Mouse (Mus musculus): ENCODE data around the gene Sned1. TPM values are rescaled to one million over a fixed set of nuclear protein-coding genes. Genes with fewer than 3 reads are reported as not detected.
A peak's percentile ranks its signal among the peaks of the same experiment; 100 is the strongest.
"Not testable (repeated sequence)": the region's sequence is repeated elsewhere in the genome, so short reads cannot be mapped to it uniquely, and the experiment has no call there.

The Sned1 gene
- polyA plus RNA-seq (2014; fragmentation: Nextera tagmentation; extraction: Ambion mirVana): 16.7 and 17.1 TPM in 2 replicates

GRCm38 (mm10) chr1:93235576-93236544, at the start of gene Sned1:
Sned1 (plus strand) TSS chr1:93235841.
- ATAC-seq (ENCODE audit: low read depth) (peak; percentile 92), DNase-seq (ENCODE audit: low spot score) (peak; percentile 94)
- Histone ChIP-seq H3K4me2 (ENCODE audit: low read depth, low read length) (peak within 1 kb of the TSS; percentile 96), H3K36me3 (ENCODE audit: control insufficient read depth, insufficient read depth, low read length) (no peaks in the 10 kb centered on the region), H3K4me1 (ENCODE audit: control insufficient read depth, insufficient read depth, low read length) (peaks cover 37% of the 10 kb centered on the region), H3K27me3 (replicated peaks; ENCODE audit: control insufficient read depth, insufficient read depth, low read length) (no peaks in the 10 kb centered on the region; the same call in 1 of the 2 replicates), H3K4me3 (ENCODE audit: low read depth, low read length) (peak within 1 kb of the TSS; percentile 69), H3K27ac (replicated peaks; ENCODE audit: low read depth, low read length) (0 out of 2 replicates have a peak within 1 kb of the TSS, but pooled peaks have one; percentile 39), H3K9ac (ENCODE audit: low read depth, low read length) (peak within 1 kb of the TSS; percentile 72), H3K9me3 (ENCODE audit: control insufficient read depth, low read length) (no peaks in the 10 kb centered on the region)
- under 1% methylated on average over 42 of the region's 100 CpGs for WGBS

DNA sequence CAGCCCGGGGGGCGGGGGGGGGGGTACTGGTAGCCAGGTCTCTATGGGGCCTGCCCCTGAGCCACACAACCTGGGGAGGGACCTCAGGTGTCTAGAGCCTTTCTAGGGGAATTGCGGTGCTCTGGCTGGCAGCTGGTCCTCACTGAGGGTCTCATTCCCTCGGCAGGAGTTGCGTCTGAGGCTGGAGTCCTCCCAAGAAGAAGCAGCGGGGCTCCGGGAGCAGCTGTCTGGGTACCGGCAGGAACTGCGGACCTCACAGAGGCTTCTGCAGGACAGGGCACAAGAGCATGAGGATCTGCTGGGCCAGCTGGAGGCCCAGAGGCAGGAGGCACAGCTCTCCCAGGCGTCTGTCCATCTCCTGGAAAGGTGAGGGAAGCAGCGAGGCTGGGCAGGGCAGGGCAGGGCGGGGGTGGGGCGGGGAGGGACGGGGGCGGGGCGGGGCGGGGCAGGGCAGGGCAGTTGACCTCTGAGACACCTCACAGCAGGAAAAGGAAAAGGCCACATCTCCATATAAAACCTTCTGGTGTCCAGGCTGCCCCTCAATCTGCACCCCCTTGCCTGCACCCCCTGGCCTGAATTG, 44.8 kb upstream of the Sned1 start:
- no peak overlapping the region for H3K4me2 ChIP-seq (ENCODE audit: low read depth, low read length)
- no peak overlapping the region for H3K4me3 ChIP-seq (ENCODE audit: low read depth, low read length)
- H3K27me3 ChIP-seq (replicated peaks; ENCODE audit: control insufficient read depth, insufficient read depth, low read length): no peaks in the 10 kb centered on the region; the same call in 1 of the 2 replicates
- no peaks in the 10 kb centered on the region for H3K36me3 ChIP-seq (ENCODE audit: control insufficient read depth, insufficient read depth, low read length)
- ATAC-seq (ENCODE audit: low read depth) (no peak), DNase-seq (ENCODE audit: low spot score) (no peak)
- H3K4me1 ChIP-seq (ENCODE audit: control insufficient read depth, insufficient read depth, low read length): no peaks in the 10 kb centered on the region
- no peak overlapping the region for H3K9ac ChIP-seq (ENCODE audit: low read depth, low read length)
- WGBS: 11% methylated on average over 5 of the region's 17 CpGs
- peaks cover 6% of the 10 kb centered on the region; the same call in 1 of the 2 replicates for H3K9me3 ChIP-seq (ENCODE audit: control insufficient read depth, low read length)
- H3K27ac ChIP-seq (replicated peaks; ENCODE audit: low read depth, low read length): no peak overlapping the region

GRCm38 (mm10) chr1:93194961-93195360, 40.7 kb upstream of the Sned1 start:
- 84% methylated on average over 3 of the region's 3 CpGs for whole genome bisulfite sequencing
- Histone ChIP-seq H3K27ac (replicated peaks; ENCODE audit: low read depth, low read length) (no peak overlapping the region), H3K27me3 (replicated peaks; ENCODE audit: control insufficient read depth, insufficient read depth, low read length) (no peaks in the 10 kb centered on the region; the same call in 1 of the 2 replicates), H3K4me2 (ENCODE audit: low read depth, low read length) (no peak overlapping the region), H3K36me3 (ENCODE audit: control insufficient read depth, insufficient read depth, low read length) (no peaks in the 10 kb centered on the region), H3K4me3 (ENCODE audit: low read depth, low read length) (no peak overlapping the region), H3K9me3 (ENCODE audit: control insufficient read depth, low read length) (peaks cover 6% of the 10 kb centered on the region; the same call in 1 of the 2 replicates), H3K4me1 (ENCODE audit: control insufficient read depth, insufficient read depth, low read length) (no peaks in the 10 kb centered on the region), H3K9ac (ENCODE audit: low read depth, low read length) (no peak overlapping the region)
- ATAC-seq (ENCODE audit: low read depth) (no peak), DNase-seq (ENCODE audit: low spot score) (no peak)

DNA sequence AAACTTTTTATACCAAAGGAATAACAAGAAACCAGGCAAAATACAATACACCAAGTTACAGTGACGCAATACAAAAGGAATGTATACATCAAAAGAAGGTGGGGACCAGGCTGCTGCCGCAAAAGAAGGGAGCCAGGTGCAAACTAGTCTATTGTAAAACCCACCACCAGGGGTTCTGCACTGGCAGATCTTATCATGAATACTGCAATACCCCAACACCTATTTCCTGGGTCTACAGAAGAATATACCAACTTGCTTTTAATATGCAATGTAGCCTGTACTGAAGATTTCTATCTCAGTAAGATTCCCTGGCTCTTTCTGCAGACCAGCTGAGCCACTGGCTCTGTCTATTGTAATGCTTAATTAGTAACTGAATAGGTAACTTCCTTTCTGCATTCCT, 38.2 kb upstream of the Sned1 start:
- ATAC-seq (ENCODE audit: low read depth): not testable (repeated sequence)

GRCm38 (mm10) chr1:93197916-93198315, 37.7 kb upstream of the Sned1 start:
- H3K9me3 ChIP-seq (ENCODE audit: control insufficient read depth, low read length): peaks cover 6% of the 10 kb centered on the region; the same call in 1 of the 2 replicates
- H3K4me2 ChIP-seq (ENCODE audit: low read depth, low read length): no peak overlapping the region
- H3K4me1 ChIP-seq (ENCODE audit: control insufficient read depth, insufficient read depth, low read length): no peaks in the 10 kb centered on the region
- 65% methylated on average over 3 of the region's 3 CpGs for WGBS
- H3K36me3 ChIP-seq (ENCODE audit: control insufficient read depth, insufficient read depth, low read length): no peaks in the 10 kb centered on the region
- H3K4me3 ChIP-seq (ENCODE audit: low read depth, low read length): no peak overlapping the region
- no peak overlapping the region for H3K27ac ChIP-seq (replicated peaks; ENCODE audit: low read depth, low read length)
- no peak overlapping the region for H3K9ac ChIP-seq (ENCODE audit: low read depth, low read length)
- H3K27me3 ChIP-seq (replicated peaks; ENCODE audit: control insufficient read depth, insufficient read depth, low read length): no peaks in the 10 kb centered on the region
- no peak for DNase-seq (ENCODE audit: low spot score)
- no peak for ATAC-seq (ENCODE audit: low read depth)

More for the DNA sequence above, 38.2 kb upstream of the Sned1 start:
- H3K4me3 ChIP-seq (ENCODE audit: low read depth, low read length); H3K27ac ChIP-seq (replicated peaks; ENCODE audit: low read depth, low read length); DNase-seq (ENCODE audit: low spot score); H3K27me3 ChIP-seq (replicated peaks; ENCODE audit: control insufficient read depth, insufficient read depth, low read length); H3K9me3 ChIP-seq (ENCODE audit: control insufficient read depth, low read length); H3K9ac ChIP-seq (ENCODE audit: low read depth, low read length); H3K4me2 ChIP-seq (ENCODE audit: low read depth, low read length); H3K4me1 ChIP-seq (ENCODE audit: control insufficient read depth, insufficient read depth, low read length); H3K36me3 ChIP-seq (ENCODE audit: control insufficient read depth, insufficient read depth, low read length): not testable (repeated sequence)
- 79% methylated on average over 2 of the region's 2 CpGs for WGBS

DNA sequence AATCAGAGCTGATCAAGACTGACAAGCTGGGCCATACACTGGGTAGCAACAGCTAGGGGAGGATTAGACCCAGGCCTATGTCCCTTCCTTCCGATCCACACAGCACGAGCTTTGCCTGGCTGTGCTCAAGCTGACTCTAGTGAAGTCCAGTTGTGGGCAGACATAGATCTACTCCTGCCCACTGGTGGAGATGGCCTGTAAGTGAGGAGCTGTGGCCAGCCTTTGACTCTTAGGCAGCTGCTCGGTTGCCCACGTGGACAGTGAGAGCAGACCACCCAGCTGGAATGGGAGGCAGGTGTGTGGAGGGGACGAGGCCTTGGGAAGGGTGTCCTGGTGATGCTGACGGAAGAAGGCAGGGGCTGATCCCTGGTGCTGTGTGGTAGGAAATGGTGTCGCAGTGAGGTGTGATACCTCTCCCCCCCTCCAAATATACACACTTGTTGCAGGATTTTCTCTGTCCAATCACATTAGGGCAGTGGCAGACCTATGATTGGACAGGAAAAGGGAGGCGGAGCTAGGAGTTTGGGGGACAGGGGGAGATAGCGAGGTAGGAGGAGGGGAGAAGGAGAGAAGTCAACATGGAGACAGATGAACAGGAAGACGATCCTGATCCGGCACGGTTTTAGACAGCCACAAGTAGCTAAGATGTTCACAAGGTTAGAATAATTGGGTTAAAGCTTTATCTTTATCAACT, 29.2 kb upstream of the Sned1 start:
- 64% methylated on average over 12 of the region's 12 CpGs for WGBS
- Histone ChIP-seq H3K4me1 (ENCODE audit: control insufficient read depth, insufficient read depth, low read length) (peaks cover 23% of the 10 kb centered on the region), H3K9ac (ENCODE audit: low read depth, low read length) (no peak overlapping the region), H3K4me2 (ENCODE audit: low read depth, low read length) (no peak overlapping the region), H3K27ac (replicated peaks; ENCODE audit: low read depth, low read length) (no peak overlapping the region), H3K27me3 (replicated peaks; ENCODE audit: control insufficient read depth, insufficient read depth, low read length) (no peaks in the 10 kb centered on the region), H3K36me3 (ENCODE audit: control insufficient read depth, insufficient read depth, low read length) (no peaks in the 10 kb centered on the region), H3K4me3 (ENCODE audit: low read depth, low read length) (no peak overlapping the region), H3K9me3 (ENCODE audit: control insufficient read depth, low read length) (no peaks in the 10 kb centered on the region)
- ATAC-seq (ENCODE audit: low read depth) (no peak), DNase-seq (ENCODE audit: low spot score) (no peak)

GRCm38 (mm10) chr1:93207536-93208064, 28.0 kb upstream of the Sned1 start:
- Histone ChIP-seq H3K4me2 (ENCODE audit: low read depth, low read length) (no peak overlapping the region), H3K9me3 (ENCODE audit: control insufficient read depth, low read length) (no peaks in the 10 kb centered on the region), H3K36me3 (ENCODE audit: control insufficient read depth, insufficient read depth, low read length) (no peaks in the 10 kb centered on the region), H3K4me1 (ENCODE audit: control insufficient read depth, insufficient read depth, low read length) (peaks cover 33% of the 10 kb centered on the region), H3K9ac (ENCODE audit: low read depth, low read length) (no peak overlapping the region), H3K4me3 (ENCODE audit: low read depth, low read length) (no peak overlapping the region), H3K27ac (replicated peaks; ENCODE audit: low read depth, low read length) (no peak overlapping the region), H3K27me3 (replicated peaks; ENCODE audit: control insufficient read depth, insufficient read depth, low read length) (no peaks in the 10 kb centered on the region)
- ATAC-seq (ENCODE audit: low read depth) (no peak), DNase-seq (ENCODE audit: low spot score) (no peak)
- WGBS: 94% methylated on average over 4 of the region's 4 CpGs

GRCm38 (mm10) chr1:93210213-93210641, 25.4 kb upstream of the Sned1 start:
- peak overlapping the region; percentile 78 for H3K27ac ChIP-seq (replicated peaks; ENCODE audit: low read depth, low read length)
- peaks cover 37% of the 10 kb centered on the region for H3K4me1 ChIP-seq (ENCODE audit: control insufficient read depth, insufficient read depth, low read length)
- H3K27me3 ChIP-seq (replicated peaks; ENCODE audit: control insufficient read depth, insufficient read depth, low read length): no peaks in the 10 kb centered on the region
- H3K9me3 ChIP-seq (ENCODE audit: control insufficient read depth, low read length): no peaks in the 10 kb centered on the region
- WGBS: 32% methylated on average over 9 of the region's 9 CpGs
- ATAC-seq (ENCODE audit: low read depth) (peak; percentile 84), DNase-seq (ENCODE audit: low spot score) (peak; percentile 92)
- H3K4me2 ChIP-seq (ENCODE audit: low read depth, low read length): no peak overlapping the region
- no peak overlapping the region for H3K4me3 ChIP-seq (ENCODE audit: low read depth, low read length)
- H3K36me3 ChIP-seq (ENCODE audit: control insufficient read depth, insufficient read depth, low read length): no peaks in the 10 kb centered on the region
- H3K9ac ChIP-seq (ENCODE audit: low read depth, low read length): no peak overlapping the region

All from embryonic facial prominence, embryonic 14.5 days (tissue).